Mouse (Mus musculus) lung, embryonic 16.5 days (tissue): ENCODE measurements around the gene Ppfibp2. TPM values are rescaled to one million over a fixed set of nuclear protein-coding genes. Genes with fewer than 3 reads are reported as not detected.

Experiments used
- ATAC-seq: fragments of 200-750 bp; cut with Nextera tagmentation; 2 replicates; pipeline ENCODE4 v1.8.0; 2017; ENCODE audit warnings: low read depth, mild to moderate bottlenecking, moderate library complexity
- H3K27ac ChIP-seq: fragments of 300-500 bp; sonication (generic); 2 replicates; pipeline ENCODE4 v1.5.1; 2014; ENCODE audit warnings: mild to moderate bottlenecking, control low read depth, low read length
- H3K27me3 ChIP-seq: fragments of 300-500 bp; sonication (generic); 2 replicates; pipeline ENCODE4 v1.6.1; 2014; ENCODE audit warnings: low read depth, low read length, mixed read lengths; ENCODE audit not compliant: control insufficient read depth, insufficient read depth
- H3K36me3 ChIP-seq: fragments of 300-500 bp; sonication (generic); 2 replicates; pipeline ENCODE4 v1.6.1; 2014; ENCODE audit warnings: low read length; ENCODE audit not compliant: control insufficient read depth, insufficient read depth
- H3K4me1 ChIP-seq: fragments of 300-500 bp; sonication (generic); replicated peaks from 2 replicates; pipeline ENCODE4 v1.6.1; 2014; ENCODE audit warnings: low read length, mixed read lengths; ENCODE audit not compliant: control insufficient read depth, insufficient read depth
- H3K4me2 ChIP-seq: fragments of 300-500 bp; sonication (generic); 2 replicates; pipeline ENCODE4 v1.6.1; 2014; ENCODE audit warnings: low read depth, low read length, control low read depth
- H3K4me3 ChIP-seq: fragments of 300-500 bp; sonication (generic); 2 replicates; pipeline ENCODE4 v1.5.1; 2014; ENCODE audit warnings: mild to moderate bottlenecking, low read length, control low read depth
- H3K9ac ChIP-seq: fragments of 300-500 bp; sonication (generic); 2 replicates; pipeline ENCODE4 v1.6.1; 2014; ENCODE audit warnings: low read length, control low read depth
- H3K9me3 ChIP-seq: fragments of 300-500 bp; sonication (generic); 2 replicates; pipeline ENCODE4 v1.6.1; 2016; ENCODE audit warnings: low read length; ENCODE audit not compliant: control insufficient read depth
- WGBS: fragments of 180-500 bp; shearing (Covaris S2); extraction: QIAGEN DNeasy Blood & Tissue Kit; methylation state at CpG from one replicate; pipeline ENCODE4 v1.1.7; 2014; 5-methylcytosine and 5-hydroxymethylcytosine counted together
- polyA plus RNA-seq: library from polyadenylated mRNA; unstranded; fragments of >200 nt; fragmentation: Nextera tagmentation; extraction: Ambion mirVana; gene quantifications from 2 replicates; pipeline ENCODE4 v1.2.1, GENCODE M21; 2015

Ppfibp2 gene
- polyA plus RNA-seq, 1 experiment from 2014 or later = 9.2 TPM

- no peak overlapping the region for H3K9ac ChIP-seq
- WGBS = 53% methylated on average over 1 of the region's 1 CpGs
- H3K27ac ChIP-seq = no peak overlapping the region
- H3K4me3 ChIP-seq = no peak overlapping the region
- no peaks in the 10 kb centered on the region for H3K36me3 ChIP-seq
- H3K9me3 ChIP-seq = no peaks in the 10 kb centered on the region
- ATAC-seq = no peak
- H3K4me2 ChIP-seq = no peak overlapping the region
- H3K4me1 ChIP-seq = no peaks in the 10 kb centered on the region
- no peaks in the 10 kb centered on the region for H3K27me3 ChIP-seq
Measured at GRCm38 (mm10) chr7:107778216-107778615, 183.2 kb downstream of the Ppfibp2 start.

- no peak overlapping the region for H3K27ac ChIP-seq
- no peaks in the 10 kb centered on the region for H3K9me3 ChIP-seq
- 37% methylated on average over 4 of the region's 4 CpGs for WGBS
- no peaks in the 10 kb centered on the region for H3K4me1 ChIP-seq
- no peak overlapping the region for H3K4me2 ChIP-seq
- ATAC-seq = no peak
- no peak overlapping the region for H3K9ac ChIP-seq
- no peak overlapping the region for H3K4me3 ChIP-seq
- no peaks in the 10 kb centered on the region for H3K27me3 ChIP-seq
- no peaks in the 10 kb centered on the region for H3K36me3 ChIP-seq
Measured at GRCm38 (mm10) chr7:107779611-107780010, 184.6 kb downstream of the Ppfibp2 start.

GRCm38 (mm10) chr7:107787977-107788620 is 193.1 kb downstream of the Ppfibp2 start:
- Histone ChIP-seq H3K27ac (no peak overlapping the region), H3K4me3 (no peak overlapping the region), H3K4me1 (no peaks in the 10 kb centered on the region), H3K9me3 (no peaks in the 10 kb centered on the region), H3K4me2 (no peak overlapping the region), H3K36me3 (no peaks in the 10 kb centered on the region), H3K27me3 (no peaks in the 10 kb centered on the region), H3K9ac (no peak overlapping the region)
- ATAC-seq = no peak
- 51% methylated on average over 3 of the region's 3 CpGs for WGBS

- no peak for ATAC-seq
- Histone ChIP-seq H3K4me1 (no peaks in the 10 kb centered on the region), H3K4me3 (no peak overlapping the region), H3K27me3 (no peaks in the 10 kb centered on the region), H3K9me3 (no peaks in the 10 kb centered on the region), H3K36me3 (no peaks in the 10 kb centered on the region), H3K27ac (no peak overlapping the region), H3K4me2 (no peak overlapping the region), H3K9ac (no peak overlapping the region)
- WGBS = 74% methylated on average over 2 of the region's 2 CpGs
Measured at GRCm38 (mm10) chr7:107796500-107796899, 201.5 kb downstream of the Ppfibp2 start.

Other genes with a start within 250 kb of the Ppfibp2 start
- 1.4 and 1.6 TPM in 2 replicates for gene Syt9, start 224.5 kb upstream of the Ppfibp2 start, polyA plus RNA-seq
- 15.6 and 16.6 TPM in 2 replicates for gene Olfml1, start 27.8 kb upstream of the Ppfibp2 start, polyA plus RNA-seq
- gene 5330417H12Rik, start 30.0 kb downstream of the Ppfibp2 start, polyA plus RNA-seq = not detected in 2 replicates
- 0.08 and 0.28 TPM in 2 replicates for gene Cyb5r2, start 162.8 kb downstream of the Ppfibp2 start, polyA plus RNA-seq
- gene Ovch2, start 206.0 kb downstream of the Ppfibp2 start, polyA plus RNA-seq = not detected in 2 replicates
- not detected in 2 replicates for gene Olfr467, start 217.1 kb downstream of the Ppfibp2 start, polyA plus RNA-seq
- not detected in 2 replicates for gene Olfr469, start 230.3 kb downstream of the Ppfibp2 start, polyA plus RNA-seq